Mouse (Mus musculus) neural tube, postnatal 0 days (tissue): ENCODE results near the gene Drc1. TPM values are rescaled to one million over a fixed set of nuclear protein-coding genes. Genes with fewer than 3 reads are reported as not detected.

ENCODE experiments used
- polyA plus RNA-seq: library from polyadenylated mRNA; unstranded; fragments of >200 nt; fragmentation: Nextera tagmentation; extraction: Ambion mirVana; gene quantifications from 2 replicates; pipeline ENCODE4 v1.2.1, GENCODE M21; 2015

Gene Drc1
- 4.1 and 4.8 TPM in 2 replicates for polyA plus RNA-seq

GRCm38 (mm10) chr5:30281291-30281732 is at the start of gene Drc1:
TSS of gene Drc1 (plus strand) at chr5:30281388.

GRCm38 (mm10) chr5:30232271-30232971 is 48.8 kb upstream of the Drc1 start, which contains the start of gene Selenoi:
TSS of gene Selenoi (plus strand) at chr5:30232581.

Other genes starting within 250 kb of the Drc1 start
- gene Tyms, start 207.8 kb upstream of the Drc1 start, polyA plus RNA-seq, result 21.3 and 24.9 TPM in 2 replicates
- gene Garem2, start 176.2 kb upstream of the Drc1 start, polyA plus RNA-seq, result 13.2 and 14.0 TPM in 2 replicates
- gene 3110082J24Rik, start 175.3 kb upstream of the Drc1 start, polyA plus RNA-seq, result 5.1 and 5.9 TPM in 2 replicates
- gene Hadha, start 126.2 kb upstream of the Drc1 start, polyA plus RNA-seq, result 72.0 and 74.5 TPM in 2 replicates
- gene Hadhb, start 126.1 kb upstream of the Drc1 start, polyA plus RNA-seq, result 69.9 and 75.4 TPM in 2 replicates
- gene Adgrf3, start 75.7 kb upstream of the Drc1 start, polyA plus RNA-seq, result not detected in 2 replicates
- 21.1 and 21.9 TPM in 2 replicates for gene Selenoi, start 48.8 kb upstream of the Drc1 start, polyA plus RNA-seq
- 12.2 and 17.9 TPM in 2 replicates for gene Otof, start 180.5 kb downstream of the Drc1 start, polyA plus RNA-seq
- gene 1700001C02Rik, start 184.7 kb downstream of the Drc1 start, polyA plus RNA-seq, result 1.4 and 1.8 TPM in 2 replicates